In the genomic region with DNA sequence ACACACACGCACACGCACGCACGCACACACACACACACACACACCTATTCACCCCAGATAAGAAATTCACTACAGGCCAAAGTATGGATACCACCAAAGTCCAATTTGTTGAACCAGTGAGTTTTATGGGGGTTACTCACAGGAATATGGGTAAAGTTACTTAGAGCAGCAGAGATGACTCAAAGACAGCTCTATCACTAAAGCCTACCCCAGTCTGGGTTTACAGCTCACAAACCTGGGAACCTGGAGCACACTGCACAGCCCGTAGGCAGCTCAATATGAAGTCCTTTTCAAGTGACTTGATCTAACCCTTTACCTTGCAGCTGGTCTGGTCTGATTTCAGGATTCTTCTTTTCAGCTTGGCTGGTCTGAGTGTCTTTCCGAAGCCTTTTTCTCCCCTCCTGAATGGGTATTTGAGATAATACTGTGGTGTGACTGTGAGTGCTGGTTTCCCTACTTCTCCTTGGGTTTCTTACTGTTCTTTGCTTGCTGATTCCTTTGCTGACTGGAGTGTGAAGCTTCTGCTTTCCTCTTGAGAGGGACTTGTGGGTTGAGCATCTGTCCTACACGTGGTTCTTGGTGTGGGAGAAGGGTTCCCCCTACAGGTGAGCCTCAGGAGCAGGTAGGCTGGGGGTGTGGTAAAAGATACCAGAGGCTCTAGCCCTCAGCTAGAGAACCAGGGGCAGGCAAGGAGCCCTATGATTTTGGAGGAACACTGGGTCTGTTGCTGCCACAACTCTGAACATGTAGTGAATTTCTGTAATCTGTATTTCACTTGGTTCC, we compare ENCODE assay signal across 10 mouse cellular contexts. TPM values are rescaled to one million over a fixed set of nuclear protein-coding genes. Genes with fewer than 3 reads are reported as not detected.
A peak's percentile ranks its signal among the peaks of the same experiment; 100 is the strongest.
DNase-seq lines count a peak whose midpoint lies in the region; ATAC-seq and TF ChIP-seq lines count a peak whose summit lies in the region.
"Had no signal": no experiment of that assay in that cellular context is flagged by ENCODE, and none has a peak within 500 bp of the region (broad histone marks: within the 10 kb centered on the region; RNA-seq: fewer than 3 reads in every experiment).

No protein-coding gene starts in this region.

- no peaks in the 10 kb centered on the region for H3K4me1 ChIP-seq in kidney, postnatal 0 days (replicated peaks; ENCODE audit: insufficient read depth, low read length)
- H3K4me1 ChIP-seq in heart, embryonic 10.5 days, result peaks cover 14% of the 10 kb centered on the region; the same call in 1 of the 2 replicates

- ATAC-seq in kidney, postnatal 0 days (replicated peaks; ENCODE audit: low FRiP score, low read depth), result no peak

- H3K4me2 ChIP-seq in kidney, postnatal 0 days (ENCODE audit: low read length), result no peak overlapping the region
- H3K4me2 ChIP-seq: heart, embryonic 13.5 days had no signal

- no peak overlapping the region for H3K27ac ChIP-seq in kidney, postnatal 0 days
- H3K27ac ChIP-seq in heart, embryonic 10.5 days, result no peak overlapping the region
- H3K27ac ChIP-seq: heart, embryonic 13.5 days had no signal

- no peak overlapping the region for H3K9ac ChIP-seq in kidney, postnatal 0 days (ENCODE audit: low read depth, low read length)
- H3K9ac ChIP-seq: heart, embryonic 13.5 days had no signal

- H3K27me3 ChIP-seq in kidney, postnatal 0 days (ENCODE audit: insufficient read depth, low read length), result no peaks in the 10 kb centered on the region
- no peaks in the 10 kb centered on the region for H3K27me3 ChIP-seq in heart, embryonic 10.5 days (ENCODE audit: insufficient read depth, poor library complexity, severe bottlenecking)
- H3K27me3 ChIP-seq: heart, embryonic 13.5 days had no signal

- peak; percentile 71 for TF ChIP-seq CTCF in kidney, postnatal 0 days (IDR thresholded peaks at IDR 0.05; ENCODE audit: low read depth)

- H3K36me3 ChIP-seq in kidney, postnatal 0 days (ENCODE audit: insufficient read depth, low read length), result 0 out of 2 replicates have a peak, but pooled peaks cover 2% of the 10 kb centered on the region
- peaks cover 26% of the 10 kb centered on the region for H3K36me3 ChIP-seq in heart, embryonic 10.5 days

- WGBS in kidney, postnatal 0 days, result 72% methylated on average over 7 of the region's 7 CpGs
- 81% methylated on average over 7 of the region's 7 CpGs for WGBS in heart, embryonic 10.5 days

- peak; percentile 31 for DNase-seq in urinary bladder, postnatal 14 days (ENCODE audit: low spot score)
- DNase-seq in urinary bladder, adult 2 months (ENCODE audit: low spot score), result no peak
- peak; percentile 61 for DNase-seq in cerebellum, adult 11-12 months
- peak; percentile 25 for DNase-seq in kidney, postnatal 0 days (ENCODE audit: low spot score)
- peak; percentile 23 for DNase-seq in retina, embryonic 14.5 days (ENCODE audit: low spot score)
- DNase-seq in ovary, postnatal 14 days (ENCODE audit: low spot score), result no peak
- no peak for DNase-seq in adipocyte (ENCODE audit: low spot score)
- DNase-seq in heart, embryonic 10.5 days (ENCODE audit: low spot score), result no peak

- no peaks in the 10 kb centered on the region for H3K9me3 ChIP-seq in kidney, postnatal 0 days (replicated peaks; ENCODE audit: low read length)
- no peaks in the 10 kb centered on the region for H3K9me3 ChIP-seq in heart, embryonic 10.5 days
- H3K9me3 ChIP-seq: heart, embryonic 13.5 days had no signal

- no peak overlapping the region for H3K4me3 ChIP-seq in kidney, postnatal 0 days (replicated peaks; ENCODE audit: low read depth, low read length)
- H3K4me3 ChIP-seq in heart, embryonic 10.5 days, result no peak overlapping the region
- H3K4me3 ChIP-seq: heart, embryonic 13.5 days; myocyte had no signal

RNA-seq across cellular contexts. Expression of a gene that starts 12.3 kb away (rescaled TPM):
- polyA plus RNA-seq in urinary bladder, adult 2 months (2012; rRNA removed), result 22.9 and 26.4 TPM in 2 replicates
- polyA plus RNA-seq in kidney, postnatal 0 days (2015; fragmentation: Nextera tagmentation; extraction: Ambion mirVana), result 8.0 and 8.1 TPM in 2 replicates
- polyA plus RNA-seq in heart, embryonic 10.5 days (2016; fragmentation: Nextera tagmentation; extraction: Ambion mirVana), result 9.6 and 9.9 TPM in 2 replicates

Comparison
In these comparisons a context has a peak if more than half of its experiments do, and no peak if none do; other contexts are left out.
1. DNase-seq: peak in urinary bladder, postnatal 14 days (single experiment), cerebellum, adult 11-12 months (single experiment), kidney, postnatal 0 days (single experiment) and retina, embryonic 14.5 days (single experiment); none in urinary bladder, adult 2 months (single experiment), ovary, postnatal 14 days (single experiment), adipocyte (single experiment) and heart, embryonic 10.5 days (single experiment).